Mouse (Mus musculus): ENCODE data around the gene Ddc.
A peak's percentile ranks its signal among the peaks of the same experiment; 100 is the strongest.

Gene Ddc

DNA sequence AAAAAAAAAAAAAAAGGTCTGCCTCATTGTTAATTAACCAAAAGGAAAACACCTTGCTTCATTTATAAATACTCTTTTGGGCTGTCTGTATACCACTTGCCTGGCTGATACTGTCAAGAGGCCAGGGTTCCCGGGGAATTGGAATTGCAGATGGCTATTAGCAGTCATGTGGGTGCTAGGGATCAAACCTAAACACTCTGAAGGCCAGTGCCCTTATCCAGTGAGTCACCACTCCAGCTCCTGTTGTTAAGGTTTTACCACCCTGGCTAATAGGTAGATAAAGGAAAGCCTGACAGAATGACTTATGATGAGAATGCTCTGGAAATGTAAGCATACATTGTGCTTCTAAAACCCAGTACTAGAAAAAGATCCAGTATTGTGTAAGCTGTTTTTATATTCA is 103.3 kb downstream of the Ddc start:
- DNase-seq (ENCODE audit: low spot score in 2 of 2) = no peak

DNA sequence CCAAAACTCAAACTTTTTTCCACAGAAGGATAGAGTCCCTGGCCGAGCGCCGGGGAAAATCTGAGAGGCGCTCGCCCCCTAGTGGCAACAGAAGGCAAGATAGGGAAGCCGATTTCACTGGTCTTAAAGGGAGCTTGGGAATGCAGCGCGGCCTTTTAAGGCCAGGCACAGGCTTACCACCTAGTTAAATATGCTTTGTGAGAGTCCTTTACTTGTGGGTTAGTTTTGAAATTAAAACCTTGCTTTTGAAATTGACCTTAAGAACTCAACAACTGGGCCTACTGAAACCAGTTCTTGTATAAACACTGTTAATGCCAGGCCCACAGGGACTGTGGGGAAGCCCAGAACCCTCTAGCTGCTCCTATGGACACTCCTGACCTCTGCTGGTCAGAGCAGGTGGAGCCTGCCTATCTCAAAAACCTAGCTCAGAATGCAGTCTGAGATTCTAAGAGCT is 109.4 kb downstream of the Ddc start:
- DNase-seq (ENCODE audit: low spot score in 2 of 2) = peak; percentile 47 to 56

DNA sequence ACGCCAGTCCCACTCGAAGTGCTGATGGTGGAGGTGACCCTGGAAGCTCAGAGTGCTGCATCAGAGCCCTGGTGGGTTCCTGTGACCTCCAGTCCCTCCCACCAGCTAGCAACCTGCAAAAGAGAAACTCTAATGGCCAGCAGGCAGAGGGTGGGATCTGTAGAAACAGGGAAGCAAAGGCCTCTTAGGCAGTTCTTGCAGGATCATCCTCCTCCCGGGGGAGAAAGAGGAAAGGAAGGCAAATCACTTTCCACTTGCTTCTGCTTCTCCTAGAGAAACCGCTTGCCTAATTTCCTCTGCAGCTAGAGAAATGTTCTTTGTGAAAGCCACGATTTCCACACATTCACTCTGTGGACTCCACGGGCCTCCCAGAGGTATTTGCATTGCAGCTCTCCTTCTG is 112.5 kb downstream of the Ddc start:
- no peak for DNase-seq (ENCODE audit: low spot score in 2 of 2)

DNA sequence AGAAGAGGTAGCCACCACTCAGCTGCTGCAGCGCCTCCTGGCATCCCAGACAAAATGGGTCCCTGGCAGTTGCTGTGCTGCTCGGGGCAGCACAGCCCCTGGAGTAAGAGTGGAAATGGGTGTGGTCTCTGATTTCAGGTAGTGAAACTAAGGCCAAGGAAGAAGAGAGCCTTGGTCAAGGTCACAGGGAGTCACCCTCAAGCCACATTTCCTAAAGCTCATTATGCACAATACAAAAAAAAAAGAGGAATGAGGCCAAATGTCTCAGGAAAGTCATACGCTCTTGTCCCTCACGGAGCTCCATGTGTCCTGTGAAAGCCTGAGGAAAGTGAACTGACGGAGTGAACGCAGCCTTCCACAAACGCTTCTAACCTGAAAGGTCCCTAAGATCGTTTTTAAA is 116.2 kb downstream of the Ddc start:
- DNase-seq (ENCODE audit: low spot score in 2 of 2) = no peak

DNA sequence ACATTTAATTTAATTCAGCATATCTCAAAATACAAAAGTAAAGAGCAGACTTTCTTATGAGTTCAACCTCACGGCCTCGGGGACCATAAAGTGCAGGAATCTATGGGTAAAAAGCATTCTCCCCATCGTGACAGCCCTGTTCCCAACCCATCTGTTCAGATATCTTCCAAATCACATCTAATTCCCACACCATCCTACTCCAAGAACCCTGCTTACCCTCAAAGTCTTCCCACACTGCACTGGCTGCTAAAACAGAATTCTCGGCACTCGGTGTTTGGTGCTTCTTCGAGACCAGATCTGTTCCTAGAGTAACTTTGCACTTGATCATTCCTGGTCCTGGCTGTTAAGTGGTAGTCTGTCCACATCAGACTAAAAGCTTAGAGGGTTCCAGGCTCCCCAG is 119.6 kb downstream of the Ddc start:
- no peak for DNase-seq (ENCODE audit: low spot score in 2 of 2)

DNA sequence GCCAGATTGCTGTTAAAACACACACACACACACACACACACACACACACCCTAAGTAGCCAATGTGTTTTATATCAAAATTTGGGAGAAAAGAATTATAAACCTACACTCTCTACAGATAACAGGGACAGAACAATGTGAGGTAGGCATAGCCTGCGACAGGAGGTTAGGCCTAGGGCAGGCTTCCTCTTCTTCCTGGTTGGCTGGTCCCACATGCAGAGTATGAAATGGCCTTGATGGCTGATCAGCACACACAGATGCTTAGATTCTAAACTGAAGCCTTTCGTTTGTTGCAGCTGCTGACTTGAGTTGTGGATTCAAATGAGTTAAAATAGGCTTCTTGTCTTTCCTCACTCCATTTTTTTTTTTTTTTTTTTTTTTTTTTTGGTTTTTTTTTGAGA is 120.1 kb downstream of the Ddc start:
- DNase-seq (ENCODE audit: low spot score in 2 of 2) = no peak

DNA sequence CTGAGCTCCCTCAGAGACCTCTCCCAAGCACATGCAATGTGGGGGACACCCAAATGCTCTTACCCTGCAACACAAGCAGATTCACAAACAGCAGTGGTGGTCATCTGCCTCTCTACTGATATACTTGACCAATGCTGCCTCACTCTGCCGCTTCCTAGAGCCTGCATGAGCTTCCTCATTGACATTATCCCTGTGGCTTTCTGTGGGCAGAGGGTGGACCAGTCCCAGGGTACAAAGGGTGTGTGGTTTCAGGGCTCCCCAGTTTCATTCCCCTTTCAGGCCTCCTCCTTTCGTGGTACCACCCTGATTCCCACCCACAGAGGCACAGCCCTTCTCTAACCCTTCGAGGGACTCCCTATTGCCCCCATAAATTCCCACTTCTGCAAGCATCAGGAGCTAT is 120.7 kb downstream of the Ddc start:
- DNase-seq (ENCODE audit: low spot score in 2 of 2) = no peak

DNA sequence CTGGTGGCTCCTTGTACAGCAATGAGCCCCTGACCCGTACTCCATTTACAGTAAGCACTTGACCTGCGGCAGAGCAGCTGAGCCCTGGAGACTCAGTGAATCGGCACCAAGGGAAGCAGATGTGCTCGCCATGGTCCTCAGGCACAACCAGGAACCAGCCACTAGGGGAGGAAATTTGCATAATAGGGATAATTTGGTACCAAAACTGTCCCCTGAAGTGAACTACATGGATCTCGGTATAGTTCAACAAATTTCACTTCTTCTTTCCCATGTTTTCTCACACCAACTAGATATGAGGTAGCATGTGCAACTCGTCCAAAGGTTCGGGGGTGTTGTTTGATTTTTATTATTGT is 121.1 kb downstream of the Ddc start:
- DNase-seq (ENCODE audit: low spot score in 2 of 2) = no peak

DNA sequence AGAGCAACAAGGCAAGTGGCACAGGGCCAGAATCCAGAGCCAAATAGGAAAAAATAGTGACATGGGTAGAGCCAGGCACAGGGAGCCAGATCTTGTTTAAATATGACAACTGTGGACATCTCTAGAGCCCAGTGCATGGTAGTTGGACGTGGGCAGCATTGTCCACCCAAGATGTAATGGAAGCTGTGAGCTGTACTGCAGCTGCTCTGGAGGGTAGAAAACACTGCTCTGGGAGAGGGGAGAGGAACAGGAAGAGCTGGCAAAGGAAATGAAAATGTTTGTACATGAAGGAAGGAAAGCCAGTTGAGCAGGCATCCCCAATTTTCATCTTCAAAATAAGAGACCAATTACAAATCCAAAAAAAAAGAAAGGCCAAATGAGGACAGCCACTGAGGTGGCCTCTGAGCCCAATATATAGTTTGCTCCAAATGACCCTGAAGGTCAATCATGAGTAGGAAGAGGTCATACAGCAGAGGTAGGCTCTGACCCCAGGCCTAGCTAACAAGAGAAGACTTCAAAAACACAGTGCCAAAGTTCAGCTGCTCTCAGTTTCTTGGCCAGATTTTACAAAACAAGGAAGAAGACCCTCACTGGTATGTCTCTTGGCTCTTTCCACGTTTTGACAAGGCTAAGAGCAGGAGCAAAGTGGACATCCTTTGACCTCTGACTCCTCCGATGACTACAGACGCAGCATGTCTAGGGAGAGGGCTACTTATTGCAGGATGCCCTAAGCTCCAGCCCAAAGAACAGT is 121.7 kb downstream of the Ddc start:
- DNase-seq (ENCODE audit: low spot score in 2 of 2) = no peak

DNA sequence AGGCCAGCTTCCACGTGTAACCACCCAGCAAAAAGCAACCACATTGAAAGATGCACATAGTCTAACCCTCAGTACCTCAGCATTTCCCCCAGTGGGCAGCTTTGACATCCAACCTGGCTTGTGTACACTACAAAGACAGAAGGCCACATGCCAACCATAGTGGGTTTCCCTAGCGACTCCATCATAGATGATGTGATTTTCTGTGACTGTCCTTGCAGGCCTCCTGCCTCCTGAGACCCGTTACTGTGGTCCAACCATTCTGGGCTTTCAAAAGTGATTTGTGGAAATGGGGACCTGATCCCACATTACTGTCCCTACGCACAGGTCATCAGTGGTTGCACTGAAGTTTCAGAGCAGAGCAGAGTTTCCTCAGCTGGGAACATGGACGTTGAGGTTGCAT is 123.1 kb downstream of the Ddc start:
- no peak for DNase-seq (ENCODE audit: low spot score in 2 of 2)

DNA sequence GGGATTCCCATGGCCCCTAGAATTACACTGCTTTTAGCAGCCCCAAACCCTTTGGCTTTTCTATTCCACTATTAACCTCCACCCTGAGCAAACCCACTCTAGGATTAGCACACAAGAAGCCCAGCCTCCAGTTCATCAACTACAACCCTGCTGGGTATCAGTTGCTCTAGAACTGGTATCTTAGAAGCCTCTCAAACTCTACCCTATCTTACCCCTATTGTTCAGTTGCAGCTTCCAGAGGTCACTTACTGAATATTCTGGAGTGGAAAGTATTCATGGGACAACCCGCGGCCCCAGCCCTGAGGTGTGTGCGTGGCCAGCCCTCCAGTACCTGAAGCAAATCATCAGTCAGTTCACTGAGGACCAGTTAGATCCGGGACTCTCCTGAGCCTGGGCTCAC is 123.6 kb downstream of the Ddc start:
- no peak for DNase-seq (ENCODE audit: low spot score in 2 of 2)

DNA sequence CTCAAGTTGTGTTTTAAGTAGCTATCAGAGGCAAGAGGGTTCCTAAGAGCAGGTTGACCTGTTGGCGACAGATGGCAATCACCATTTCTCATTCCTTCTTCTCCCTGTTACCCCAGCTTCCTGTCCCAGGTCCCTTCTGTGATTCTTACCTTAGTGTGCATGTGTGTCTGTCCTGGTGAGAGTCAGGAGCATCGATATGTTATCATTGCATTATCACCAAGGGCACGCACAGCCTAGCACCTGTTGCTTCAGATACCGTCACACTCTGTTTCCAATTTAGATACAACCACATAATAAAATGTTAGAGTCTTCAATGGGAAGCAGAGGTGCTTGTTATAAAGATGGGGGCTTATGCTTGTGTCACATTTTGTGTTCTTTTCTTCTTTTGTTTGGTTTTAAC is 125.7 kb downstream of the Ddc start:
- DNase-seq (ENCODE audit: low spot score in 2 of 2) = no peak

DNA sequence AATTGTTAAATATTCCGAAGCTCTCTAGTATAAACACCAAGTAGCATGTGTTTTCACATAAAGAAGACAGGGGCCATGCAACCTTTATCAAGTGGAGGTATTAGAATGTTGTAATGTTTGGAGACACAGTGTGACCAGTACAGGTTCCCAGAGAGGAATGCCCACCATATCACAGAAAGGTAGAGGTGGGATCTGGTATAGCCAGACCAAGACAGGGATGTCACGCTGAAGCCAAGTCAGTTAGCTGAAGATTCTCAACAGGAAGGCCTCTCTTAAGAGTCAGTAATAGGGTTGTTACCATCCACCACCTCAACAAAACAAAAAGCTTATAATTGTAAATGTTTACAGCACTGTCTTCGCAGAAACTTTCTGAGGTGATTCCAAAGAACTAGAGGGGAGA is 127.3 kb downstream of the Ddc start:
- no peak for DNase-seq (ENCODE audit: low spot score in 2 of 2)

DNA sequence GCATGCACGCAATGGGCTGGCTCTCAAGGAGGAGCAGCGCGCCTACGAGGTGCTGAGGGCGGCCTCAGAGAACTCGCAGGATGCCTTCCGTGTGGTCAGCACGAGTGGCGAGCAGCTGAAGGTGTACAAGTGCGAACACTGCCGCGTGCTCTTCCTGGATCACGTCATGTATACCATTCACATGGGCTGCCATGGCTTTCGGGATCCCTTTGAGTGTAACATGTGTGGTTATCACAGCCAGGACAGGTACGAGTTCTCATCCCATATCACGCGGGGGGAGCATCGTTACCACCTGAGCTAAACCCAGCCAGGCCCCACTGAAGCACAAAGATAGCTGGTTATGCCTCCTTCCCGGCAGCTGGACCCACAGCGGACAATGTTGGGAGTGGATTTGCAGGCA is 128.7 kb downstream of the Ddc start:
- no peak for DNase-seq (ENCODE audit: low spot score in 2 of 2)

DNA sequence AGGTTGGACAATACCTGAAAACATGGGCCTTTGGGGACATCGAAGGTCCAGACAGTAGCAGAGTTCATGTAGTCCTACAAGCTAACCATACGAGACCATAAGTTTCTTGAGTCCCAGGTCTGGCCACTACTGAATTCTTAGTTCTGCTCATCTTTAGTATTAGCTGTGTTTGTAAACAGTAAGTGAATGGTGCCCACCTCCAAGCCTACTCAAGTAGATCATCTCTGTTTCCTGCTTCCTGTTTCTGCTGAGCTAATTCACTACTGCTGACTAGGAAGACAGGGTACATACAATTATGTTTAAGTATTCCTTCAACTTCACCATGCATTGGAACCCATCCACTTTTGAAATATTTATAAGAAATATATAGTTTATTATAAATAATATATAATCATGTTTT is 129.9 kb downstream of the Ddc start:
- no peak for DNase-seq (ENCODE audit: low spot score in 2 of 2)

DNA sequence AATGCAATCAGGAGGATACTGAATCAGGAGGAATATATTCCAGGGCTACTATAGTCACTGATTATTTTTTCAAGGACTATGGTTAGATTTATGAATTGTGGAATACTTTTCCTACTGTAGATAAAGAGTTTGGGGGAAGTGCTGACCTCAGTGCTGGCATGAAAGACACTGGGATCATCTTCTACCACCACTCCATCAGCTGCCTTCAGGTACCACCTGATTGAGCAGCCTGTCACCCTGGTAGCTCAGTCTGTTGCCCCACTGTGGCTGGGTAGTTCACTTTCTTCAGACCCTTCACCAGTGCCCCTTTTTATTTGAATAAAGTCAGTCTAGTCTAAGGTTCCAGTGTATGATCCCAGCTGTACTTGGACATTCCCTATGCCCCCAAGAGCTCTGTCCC is 131.2 kb downstream of the Ddc start:
- no peak for DNase-seq (ENCODE audit: low spot score in 2 of 2)

DNA sequence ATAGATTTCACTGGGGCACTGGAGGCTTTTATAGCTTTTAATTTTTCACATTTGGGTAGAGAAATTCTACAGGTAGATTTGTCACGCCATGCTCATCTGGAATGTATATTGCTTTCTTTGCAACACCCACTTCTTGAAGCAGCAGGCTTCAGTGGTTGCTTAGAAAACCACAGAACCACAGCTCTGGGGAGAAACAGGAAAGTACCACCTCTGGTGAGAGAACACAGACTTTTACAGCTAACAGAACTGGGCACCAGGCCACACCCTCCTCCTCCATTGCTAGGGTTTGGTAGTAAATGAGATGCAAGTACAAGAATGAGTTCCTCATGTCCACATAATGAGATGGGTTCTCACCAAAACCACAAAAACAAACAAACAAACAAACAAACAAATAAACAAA is 131.8 kb downstream of the Ddc start:
- DNase-seq (ENCODE audit: low spot score in 2 of 2) = no peak

DNA sequence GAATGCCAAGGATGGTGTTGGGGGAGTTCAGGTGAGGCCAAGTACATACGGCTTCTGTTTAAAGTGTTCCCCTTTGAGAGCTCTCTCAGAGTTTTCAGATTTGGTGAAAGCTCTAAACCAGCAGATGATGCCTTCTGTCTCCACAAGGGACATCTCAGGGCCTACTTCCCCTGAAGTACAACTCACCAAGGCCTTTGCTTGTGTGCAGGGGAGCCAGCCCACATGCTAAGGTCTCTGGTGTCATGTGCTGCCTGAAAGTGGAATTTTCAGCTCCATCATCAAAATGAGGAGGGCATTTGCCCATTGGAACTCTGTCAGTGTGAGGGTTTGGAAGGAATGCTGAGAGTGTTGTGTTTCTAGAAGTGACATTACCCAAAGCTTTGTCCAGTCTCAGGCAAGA is 132.5 kb downstream of the Ddc start:
- DNase-seq (ENCODE audit: low spot score in 2 of 2) = no peak
